Mouse (Mus musculus) naive thymus-derived CD4-positive, alpha-beta T cell, adult 2 months (primary cell): ENCODE measurements around the gene Snx29.
A peak's percentile ranks its signal among the peaks of the same experiment; 100 is the strongest.

Experiments
- DNase-seq: peaks from one replicate; pipeline ENCODE4 v3.0.0-alpha.2; 2011; ENCODE audit warnings: low read depth

The Snx29 gene

GRCm38 (mm10) chr16:11637794-11638193, 315.1 kb downstream of the Snx29 start:
- DNase-seq = no peak

GRCm38 (mm10) chr16:11638739-11639138, 316.0 kb downstream of the Snx29 start:
- no peak for DNase-seq

GRCm38 (mm10) chr16:11639936-11640335, 317.2 kb downstream of the Snx29 start:
- DNase-seq = no peak

- DNase-seq = no peak
These were observed 320.9 kb downstream of the Snx29 start for GRCm38 (mm10) chr16:11643603-11644002.

GRCm38 (mm10) chr16:11644399-11644798, 321.7 kb downstream of the Snx29 start:
- DNase-seq = no peak

GRCm38 (mm10) chr16:11645668-11646067, 323.0 kb downstream of the Snx29 start:
- no peak for DNase-seq

GRCm38 (mm10) chr16:11646745-11647289, 324.1 kb downstream of the Snx29 start:
- DNase-seq = peak; percentile 13

- no peak for DNase-seq
These were observed 325.5 kb downstream of the Snx29 start for GRCm38 (mm10) chr16:11648169-11648688.

GRCm38 (mm10) chr16:11652686-11653366, 330.1 kb downstream of the Snx29 start:
- DNase-seq = peak; percentile 8

- DNase-seq = no peak
These were observed 333.2 kb downstream of the Snx29 start for GRCm38 (mm10) chr16:11655893-11656292.

GRCm38 (mm10) chr16:11657111-11657510, 334.4 kb downstream of the Snx29 start:
- no peak for DNase-seq

- DNase-seq = peak; percentile 19
These were observed 336.5 kb downstream of the Snx29 start for GRCm38 (mm10) chr16:11659111-11659720.

- DNase-seq = no peak
These were observed 342.4 kb downstream of the Snx29 start for GRCm38 (mm10) chr16:11664896-11665705.

GRCm38 (mm10) chr16:11665869-11666268, 343.2 kb downstream of the Snx29 start:
- DNase-seq = no peak

- DNase-seq = no peak
These were observed 345.7 kb downstream of the Snx29 start for GRCm38 (mm10) chr16:11668375-11668774.

- DNase-seq = no peak
These were observed 346.2 kb downstream of the Snx29 start for GRCm38 (mm10) chr16:11668878-11669277.

- peak; percentile 27 for DNase-seq
These were observed 347.7 kb downstream of the Snx29 start for GRCm38 (mm10) chr16:11670251-11670970.

- no peak for DNase-seq
These were observed 348.2 kb downstream of the Snx29 start for GRCm38 (mm10) chr16:11670971-11671310.

- DNase-seq = no peak
These were observed 353.3 kb downstream of the Snx29 start for GRCm38 (mm10) chr16:11676006-11676405.

GRCm38 (mm10) chr16:11685264-11685663, 362.6 kb downstream of the Snx29 start:
- DNase-seq = peak; percentile 49

- DNase-seq = peak; percentile 55
These were observed 363.1 kb downstream of the Snx29 start for GRCm38 (mm10) chr16:11685735-11686340.
